Mouse (Mus musculus): ENCODE data around the gene Ncoa6.

The Ncoa6 gene

GRCm38 (mm10) chr2:155369333-155369883, 104.3 kb downstream of the Ncoa6 start:
- DNase-seq (ENCODE audit: low spot score in 2 of 2), result no peak

- DNase-seq (ENCODE audit: low spot score in 2 of 2), result no peak
These were observed 105.9 kb downstream of the Ncoa6 start for GRCm38 (mm10) chr2:155367635-155368284.

GRCm38 (mm10) chr2:155357686-155358399, 115.9 kb downstream of the Ncoa6 start:
- DNase-seq (ENCODE audit: low spot score in 2 of 2), result no peak

GRCm38 (mm10) chr2:155356971-155357591, 116.6 kb downstream of the Ncoa6 start, which contains the start of gene Pigu:
Gene Pigu (minus strand): TSS chr2:155357430.
- peak; percentile 88 to 91 for DNase-seq (ENCODE audit: low spot score in 2 of 2)

GRCm38 (mm10) chr2:155354402-155354801, 119.3 kb downstream of the Ncoa6 start:
- no peak for DNase-seq (ENCODE audit: low spot score in 2 of 2)

- DNase-seq (ENCODE audit: low spot score in 2 of 2), result no peak
These were observed 127.0 kb downstream of the Ncoa6 start for GRCm38 (mm10) chr2:155346670-155347069.
